Mouse (Mus musculus): Measurements from ENCODE around the gene Fam229a. TPM values are rescaled to one million over a fixed set of nuclear protein-coding genes. Genes with fewer than 3 reads are reported as not detected.
"Not testable (repeated sequence)": the region's sequence is repeated elsewhere in the genome, so short reads cannot be mapped to it uniquely, and the experiment has no call there.

Gene Fam229a
- polyA plus RNA-seq, 1 experiment from 2014 or later = not detected

DNA sequence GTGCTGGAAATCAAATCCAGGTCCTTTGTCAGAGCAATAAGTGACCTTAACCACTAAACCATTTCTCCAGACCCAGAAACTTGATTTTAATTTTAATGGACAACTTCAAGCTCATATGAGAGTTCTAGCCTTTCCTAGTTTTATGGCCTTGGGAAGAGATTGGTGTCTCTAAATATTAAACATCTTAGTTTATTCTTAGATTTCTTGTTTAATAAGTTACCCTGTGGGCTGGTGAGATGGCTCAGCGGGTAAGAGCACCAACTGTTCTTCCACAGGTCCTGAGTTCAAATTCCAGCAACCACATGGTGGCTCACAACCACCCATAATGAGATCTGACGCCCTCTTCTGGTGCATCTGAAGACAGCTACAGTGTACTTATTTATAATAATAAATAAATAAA is 33.7 kb upstream of the Fam229a start:
- H3K4me3 ChIP-seq (ENCODE audit: low read depth, low read length); H3K4me1 ChIP-seq (replicated peaks; ENCODE audit: control insufficient read depth, insufficient read depth, low read length); H3K36me3 ChIP-seq (ENCODE audit: control insufficient read depth, insufficient read depth, low read length); H3K9me3 ChIP-seq (ENCODE audit: control insufficient read depth, low read length); H3K27ac ChIP-seq (ENCODE audit: low read depth, low read length); DNase-seq (ENCODE audit: low spot score); ATAC-seq (ENCODE audit: low FRiP score); H3K4me2 ChIP-seq (replicated peaks; ENCODE audit: low read depth, low read length); H3K9ac ChIP-seq (ENCODE audit: low read depth, low read length); H3K27me3 ChIP-seq (ENCODE audit: control insufficient read depth, insufficient read depth, low read length): not testable (repeated sequence)
- 88% methylated on average over 2 of the region's 2 CpGs for WGBS

DNA sequence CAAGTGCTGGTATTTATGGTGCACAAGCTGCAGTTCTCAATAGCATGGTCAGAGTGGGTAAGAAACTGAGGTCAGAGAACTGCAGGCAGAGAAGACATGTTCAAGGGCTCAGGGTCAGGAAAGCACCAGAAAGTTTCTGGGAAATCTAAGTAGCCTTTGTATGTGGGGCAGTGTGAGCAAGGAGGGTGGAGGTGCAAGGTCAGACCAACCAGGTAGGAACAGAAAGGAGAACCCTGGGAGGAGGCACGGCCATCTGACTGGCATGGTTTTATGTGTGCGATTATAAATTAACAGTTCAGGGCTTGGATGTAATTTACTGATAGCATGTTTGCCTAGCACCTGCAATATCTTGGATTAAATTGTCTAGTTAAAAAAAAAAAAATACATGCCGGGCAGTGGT is 31.3 kb upstream of the Fam229a start:
- WGBS = 94% methylated on average over 3 of the region's 3 CpGs
- Histone ChIP-seq H3K4me2 (replicated peaks; ENCODE audit: low read depth, low read length) (no peak overlapping the region), H3K9me3 (ENCODE audit: control insufficient read depth, low read length) (no peaks in the 10 kb centered on the region), H3K9ac (ENCODE audit: low read depth, low read length) (no peak overlapping the region), H3K4me1 (replicated peaks; ENCODE audit: control insufficient read depth, insufficient read depth, low read length) (peaks cover 5% of the 10 kb centered on the region), H3K27ac (ENCODE audit: low read depth, low read length) (no peak overlapping the region), H3K27me3 (ENCODE audit: control insufficient read depth, insufficient read depth, low read length) (no peaks in the 10 kb centered on the region), H3K4me3 (ENCODE audit: low read depth, low read length) (no peak overlapping the region), H3K36me3 (ENCODE audit: control insufficient read depth, insufficient read depth, low read length) (no peaks in the 10 kb centered on the region)
- no peak for ATAC-seq (ENCODE audit: low FRiP score)
- DNase-seq (ENCODE audit: low spot score) = no peak

DNA sequence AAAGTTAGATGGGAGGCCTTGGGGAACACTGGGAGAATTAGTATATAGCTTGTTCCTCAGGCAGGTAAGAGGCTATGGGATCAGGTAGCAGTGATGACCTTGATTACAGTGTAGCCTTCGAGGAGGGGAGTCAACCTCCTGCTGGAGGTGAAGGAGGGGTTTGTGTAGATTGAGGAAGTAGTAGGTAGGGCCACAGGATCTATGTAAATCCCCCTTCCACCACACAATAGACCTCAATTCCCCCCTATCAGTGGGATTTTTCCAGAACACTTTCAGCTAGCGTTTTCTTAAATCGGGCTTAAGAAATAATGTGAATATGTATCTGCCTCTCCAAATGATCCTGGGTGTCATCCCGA is 30.2 kb upstream of the Fam229a start:
- Histone ChIP-seq H3K36me3 (ENCODE audit: control insufficient read depth, insufficient read depth, low read length) (no peaks in the 10 kb centered on the region), H3K4me2 (replicated peaks; ENCODE audit: low read depth, low read length) (peak overlapping the region; percentile 67), H3K4me1 (replicated peaks; ENCODE audit: control insufficient read depth, insufficient read depth, low read length) (peaks cover 5% of the 10 kb centered on the region), H3K9ac (ENCODE audit: low read depth, low read length) (peak overlapping the region; percentile 82), H3K27me3 (ENCODE audit: control insufficient read depth, insufficient read depth, low read length) (no peaks in the 10 kb centered on the region), H3K9me3 (ENCODE audit: control insufficient read depth, low read length) (no peaks in the 10 kb centered on the region), H3K27ac (ENCODE audit: low read depth, low read length) (peak overlapping the region; percentile 83), H3K4me3 (ENCODE audit: low read depth, low read length) (peak overlapping the region; percentile 47)
- DNase-seq (ENCODE audit: low spot score) (no peak), ATAC-seq (ENCODE audit: low FRiP score) (peak; percentile 39; the same call in 1 of the 2 replicates)
- WGBS = 0% methylated on average over 4 of the region's 4 CpGs

DNA sequence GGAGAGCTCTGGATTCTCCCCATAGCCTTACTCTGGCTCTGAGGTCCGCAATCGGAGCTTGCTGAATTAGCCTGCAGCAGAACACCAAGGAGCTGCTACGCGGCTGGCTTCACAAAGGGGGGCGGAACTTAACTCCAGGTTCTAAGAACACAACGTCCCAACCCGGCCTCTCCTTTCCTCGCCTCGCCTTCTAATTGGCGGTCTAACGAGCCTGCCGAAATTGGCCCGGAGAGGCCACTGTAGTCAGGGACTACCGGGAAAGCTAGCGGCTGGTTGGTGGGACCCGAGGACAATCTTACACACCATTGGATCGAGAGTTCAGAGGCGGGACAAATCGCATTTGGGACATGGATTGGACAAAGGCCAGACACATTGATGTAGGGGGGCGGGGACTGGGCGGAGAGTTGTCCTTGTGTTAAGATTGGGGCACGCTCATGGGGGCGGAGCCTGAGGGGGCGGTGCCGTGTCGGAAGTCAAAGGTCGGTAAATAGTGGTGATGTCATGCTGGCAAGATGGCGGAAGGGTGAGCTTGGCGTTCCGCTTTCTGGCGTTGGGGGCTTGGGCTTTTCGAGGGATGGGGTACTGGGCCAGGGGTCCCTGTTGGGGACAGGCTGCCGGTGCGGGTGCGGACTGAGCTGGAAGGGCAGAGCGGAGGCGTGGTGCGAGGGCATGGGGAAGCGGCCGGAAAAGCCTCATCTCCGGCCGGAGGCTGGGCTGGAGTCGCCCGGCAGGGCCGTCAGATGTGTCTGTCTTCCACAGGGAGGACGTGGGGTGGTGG is 29.6 kb upstream of the Fam229a start, which contains the start of gene Bsdc1:
Gene Bsdc1 (plus strand): TSS at position 399 of the 778 bp plus-strand sequence.
- no peaks in the 10 kb centered on the region for H3K27me3 ChIP-seq (ENCODE audit: control insufficient read depth, insufficient read depth, low read length)
- H3K4me2 ChIP-seq (replicated peaks; ENCODE audit: low read depth, low read length) = peak within 1 kb of the TSS; percentile 81
- DNase-seq (ENCODE audit: low spot score) (peak; percentile 100), ATAC-seq (ENCODE audit: low FRiP score) (peak; percentile 99)
- WGBS = under 1% methylated on average over 45 of the region's 46 CpGs
- H3K9me3 ChIP-seq (ENCODE audit: control insufficient read depth, low read length) = no peaks in the 10 kb centered on the region
- H3K27ac ChIP-seq (ENCODE audit: low read depth, low read length) = peak within 1 kb of the TSS; percentile 83
- H3K9ac ChIP-seq (ENCODE audit: low read depth, low read length) = peak within 1 kb of the TSS; percentile 82
- H3K36me3 ChIP-seq (ENCODE audit: control insufficient read depth, insufficient read depth, low read length) = peaks cover 2% of the 10 kb centered on the region; the same call in 1 of the 2 replicates
- H3K4me1 ChIP-seq (replicated peaks; ENCODE audit: control insufficient read depth, insufficient read depth, low read length) = peaks cover 5% of the 10 kb centered on the region
- H3K4me3 ChIP-seq (ENCODE audit: low read depth, low read length) = peak within 1 kb of the TSS; percentile 88

DNA sequence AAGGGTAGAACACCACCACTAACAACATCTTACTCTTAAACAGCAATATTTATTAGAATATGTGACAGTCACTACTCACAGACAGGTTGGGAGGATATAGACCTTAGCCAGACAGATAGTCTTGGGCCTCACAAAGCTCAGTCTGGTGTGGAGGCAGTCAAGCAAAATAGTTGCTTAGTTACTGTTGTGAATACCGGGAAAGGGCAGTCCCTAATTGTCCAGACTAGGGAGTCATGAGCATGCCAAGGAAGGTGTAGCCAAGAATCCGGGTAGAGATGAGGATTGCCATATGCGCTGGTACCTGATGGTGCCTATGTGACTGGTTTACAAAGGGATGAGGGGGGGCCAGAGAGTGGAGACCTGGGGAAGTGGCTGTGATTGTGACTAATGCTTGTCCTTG is 28.9 kb upstream of the Fam229a start:
- peak overlapping the region; percentile 88 for H3K4me3 ChIP-seq (ENCODE audit: low read depth, low read length)
- ATAC-seq (ENCODE audit: low FRiP score) = no peak
- no peak for DNase-seq (ENCODE audit: low spot score)
- H3K9me3 ChIP-seq (ENCODE audit: control insufficient read depth, low read length) = no peaks in the 10 kb centered on the region
- peaks cover 5% of the 10 kb centered on the region for H3K4me1 ChIP-seq (replicated peaks; ENCODE audit: control insufficient read depth, insufficient read depth, low read length)
- no peaks in the 10 kb centered on the region for H3K27me3 ChIP-seq (ENCODE audit: control insufficient read depth, insufficient read depth, low read length)
- H3K27ac ChIP-seq (ENCODE audit: low read depth, low read length) = no peak overlapping the region
- peak overlapping the region; percentile 81 for H3K4me2 ChIP-seq (replicated peaks; ENCODE audit: low read depth, low read length)
- WGBS = 47% methylated on average over 3 of the region's 3 CpGs
- H3K9ac ChIP-seq (ENCODE audit: low read depth, low read length) = peak overlapping the region; percentile 79
- H3K36me3 ChIP-seq (ENCODE audit: control insufficient read depth, insufficient read depth, low read length) = peaks cover 2% of the 10 kb centered on the region; the same call in 1 of the 2 replicates

DNA sequence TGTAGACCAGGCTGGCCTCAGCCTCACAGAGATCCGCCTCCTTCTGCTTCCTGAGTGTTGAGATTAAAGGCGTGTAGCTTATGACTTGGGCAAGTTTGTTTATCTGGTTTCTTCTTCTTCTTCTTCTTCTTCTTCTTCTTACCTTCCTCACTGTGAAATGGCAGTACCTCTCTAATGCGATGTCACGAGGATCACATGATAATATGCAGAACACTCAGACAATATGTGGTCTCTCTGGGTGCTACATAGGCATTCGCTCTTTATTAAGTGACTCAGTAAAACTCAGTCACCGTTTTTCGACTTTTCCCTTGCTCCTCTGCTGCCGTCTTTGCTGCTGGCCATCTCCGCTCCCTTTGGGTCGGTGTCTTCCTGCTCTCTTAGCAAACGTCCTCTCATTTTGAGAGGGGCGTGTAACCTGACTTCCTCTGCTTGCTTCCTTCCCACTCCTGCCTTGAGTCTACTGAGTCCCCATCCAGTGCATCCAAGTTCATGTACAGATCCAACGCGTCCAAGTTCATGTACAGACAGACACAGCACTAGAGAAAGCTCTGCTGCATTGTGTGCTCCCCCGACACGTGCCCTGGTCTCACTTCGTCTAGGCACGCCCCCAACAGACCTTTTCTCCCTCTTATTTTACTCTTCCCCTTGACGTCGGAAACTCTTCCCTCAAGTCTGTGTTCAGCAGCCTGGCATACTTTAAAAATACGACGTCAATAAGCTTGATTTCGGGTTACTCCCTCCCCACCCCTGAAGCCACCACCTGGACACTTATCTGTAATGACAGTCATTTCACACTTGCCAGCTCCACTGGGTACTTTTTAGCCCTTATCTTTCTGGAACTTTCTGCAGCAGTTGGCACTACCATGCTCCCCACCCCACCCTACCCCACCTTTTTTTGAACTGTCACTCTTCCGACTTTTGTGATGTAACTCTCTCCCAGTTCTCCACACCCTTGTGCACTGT is 27.6 kb upstream of the Fam229a start:
- Histone ChIP-seq H3K4me2 (replicated peaks; ENCODE audit: low read depth, low read length) (no peak overlapping the region), H3K27me3 (ENCODE audit: control insufficient read depth, insufficient read depth, low read length) (no peaks in the 10 kb centered on the region), H3K4me1 (replicated peaks; ENCODE audit: control insufficient read depth, insufficient read depth, low read length) (peaks cover 5% of the 10 kb centered on the region), H3K4me3 (ENCODE audit: low read depth, low read length) (no peak overlapping the region), H3K36me3 (ENCODE audit: control insufficient read depth, insufficient read depth, low read length) (peaks cover 2% of the 10 kb centered on the region; the same call in 1 of the 2 replicates), H3K9ac (ENCODE audit: low read depth, low read length) (no peak overlapping the region), H3K9me3 (ENCODE audit: control insufficient read depth, low read length) (no peaks in the 10 kb centered on the region), H3K27ac (ENCODE audit: low read depth, low read length) (no peak overlapping the region)
- no peak for ATAC-seq (ENCODE audit: low FRiP score)
- WGBS = 89% methylated on average over 24 of the region's 24 CpGs
- DNase-seq (ENCODE audit: low spot score) = no peak

DNA sequence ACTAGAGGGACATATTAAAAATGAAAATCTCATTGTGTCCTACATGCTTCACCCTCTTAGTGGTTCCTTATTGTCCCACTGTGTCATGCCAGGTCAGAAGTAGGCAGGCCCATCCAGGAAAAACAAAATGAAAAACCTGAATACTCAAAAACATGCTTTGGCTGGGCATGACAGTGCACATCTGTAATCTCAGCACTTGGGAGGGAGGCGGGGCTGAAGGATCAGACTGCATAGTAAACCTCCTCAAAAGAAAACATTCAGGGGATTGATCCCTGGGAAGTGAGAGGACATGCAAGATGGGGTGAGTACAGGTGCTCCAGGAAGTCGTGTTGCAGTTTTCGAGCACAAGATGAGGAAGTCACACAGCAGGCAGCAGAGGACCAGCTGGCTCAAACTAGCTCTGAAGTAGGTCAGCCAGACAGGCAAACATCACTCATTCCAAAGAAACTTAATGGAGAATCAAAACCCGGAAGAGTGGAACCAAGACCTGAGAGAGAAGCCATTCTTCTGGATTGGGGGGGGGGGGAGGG is 26.6 kb upstream of the Fam229a start:
- Histone ChIP-seq H3K27me3 (ENCODE audit: control insufficient read depth, insufficient read depth, low read length) (no peaks in the 10 kb centered on the region), H3K9ac (ENCODE audit: low read depth, low read length) (no peak overlapping the region), H3K9me3 (ENCODE audit: control insufficient read depth, low read length) (no peaks in the 10 kb centered on the region), H3K27ac (ENCODE audit: low read depth, low read length) (no peak overlapping the region), H3K4me1 (replicated peaks; ENCODE audit: control insufficient read depth, insufficient read depth, low read length) (peaks cover 5% of the 10 kb centered on the region), H3K4me2 (replicated peaks; ENCODE audit: low read depth, low read length) (no peak overlapping the region), H3K4me3 (ENCODE audit: low read depth, low read length) (no peak overlapping the region), H3K36me3 (ENCODE audit: control insufficient read depth, insufficient read depth, low read length) (peaks cover 2% of the 10 kb centered on the region; the same call in 1 of the 2 replicates)
- WGBS = 91% methylated on average over 4 of the region's 4 CpGs
- ATAC-seq (ENCODE audit: low FRiP score) (no peak), DNase-seq (ENCODE audit: low spot score) (no peak)

DNA sequence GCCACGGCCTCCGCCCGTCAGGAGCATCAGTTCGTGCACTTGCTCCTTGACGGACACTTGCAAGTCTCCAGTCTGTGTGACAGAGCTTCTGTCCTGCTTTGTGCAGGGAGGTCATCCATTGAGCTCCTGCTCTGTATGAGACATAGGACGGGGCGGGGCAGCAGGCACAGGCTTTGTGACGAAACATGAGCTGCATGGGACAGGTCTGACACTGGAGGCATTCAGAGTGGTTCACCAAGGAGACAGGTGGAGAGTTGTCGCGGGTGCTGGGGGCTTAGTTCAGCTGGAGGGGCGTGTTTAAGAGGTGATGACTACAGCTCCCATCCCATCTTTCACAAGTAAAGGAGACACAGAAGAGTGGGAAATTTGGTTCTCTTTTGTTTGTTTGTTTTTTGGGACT is 14.9 kb upstream of the Fam229a start:
- Histone ChIP-seq H3K4me3 (ENCODE audit: low read depth, low read length) (no peak overlapping the region), H3K4me1 (replicated peaks; ENCODE audit: control insufficient read depth, insufficient read depth, low read length) (no peaks in the 10 kb centered on the region), H3K9ac (ENCODE audit: low read depth, low read length) (no peak overlapping the region), H3K36me3 (ENCODE audit: control insufficient read depth, insufficient read depth, low read length) (peaks cover 17% of the 10 kb centered on the region; the same call in 1 of the 2 replicates), H3K27ac (ENCODE audit: low read depth, low read length) (no peak overlapping the region), H3K4me2 (replicated peaks; ENCODE audit: low read depth, low read length) (no peak overlapping the region), H3K27me3 (ENCODE audit: control insufficient read depth, insufficient read depth, low read length) (no peaks in the 10 kb centered on the region), H3K9me3 (ENCODE audit: control insufficient read depth, low read length) (no peaks in the 10 kb centered on the region)
- 87% methylated on average over 11 of the region's 11 CpGs for WGBS
- DNase-seq (ENCODE audit: low spot score) = no peak
- ATAC-seq (ENCODE audit: low FRiP score) = no peak

Measured in hindbrain, embryonic 11.5 days (tissue).